Mouse (Mus musculus) hindbrain, postnatal 0 days (tissue): ENCODE data around the gene Triap1. TPM values are rescaled to one million over a fixed set of nuclear protein-coding genes. Genes with fewer than 3 reads are reported as not detected.

Source experiments
- ATAC-seq: fragments of 200-750 bp; cut with Nextera tagmentation; 2 replicates; pipeline ENCODE4 v1.8.0; 2017; ENCODE audit warnings: mild to moderate bottlenecking, moderate TSS enrichment, moderate library complexity
- DNase-seq: peaks from one replicate; pipeline ENCODE4 v3.0.0-alpha.2; 2015; ENCODE audit warnings: low spot score
- H3K27ac ChIP-seq: fragments of 300-500 bp; sonication (generic); 2 replicates; pipeline ENCODE4 v1.5.1; 2014; ENCODE audit warnings: mild to moderate bottlenecking
- H3K27me3 ChIP-seq: fragments of 300-500 bp; sonication (generic); 2 replicates; pipeline ENCODE4 v1.6.1; 2014; ENCODE audit warnings: low read length, mixed read lengths; ENCODE audit not compliant: insufficient read depth
- H3K36me3 ChIP-seq: fragments of 300-500 bp; sonication (generic); 2 replicates; pipeline ENCODE4 v1.6.1; 2014; ENCODE audit warnings: low read length, mixed read lengths; ENCODE audit not compliant: insufficient read depth
- H3K4me1 ChIP-seq: fragments of 300-500 bp; sonication (generic); 2 replicates; pipeline ENCODE4 v1.6.1; 2014; ENCODE audit warnings: antibody characterized with exemption, low read length, mixed read lengths; ENCODE audit not compliant: insufficient read depth
- H3K4me2 ChIP-seq: fragments of 300-500 bp; sonication (generic); 2 replicates; pipeline ENCODE4 v1.6.1; 2014; ENCODE audit warnings: low read depth, mild to moderate bottlenecking, low read length, moderate library complexity, mixed read lengths
- H3K4me3 ChIP-seq: fragments of 300-500 bp; sonication (generic); 2 replicates; pipeline ENCODE4 v1.5.1; 2014; ENCODE audit warnings: low read length
- H3K9ac ChIP-seq: fragments of 300-500 bp; sonication (generic); replicated peaks from 2 replicates; pipeline ENCODE4 v1.6.1; 2014; ENCODE audit warnings: mild to moderate bottlenecking, low read length, moderate library complexity, mixed read lengths
- H3K9me3 ChIP-seq: fragments of 300-500 bp; sonication (generic); 2 replicates; pipeline ENCODE4 v1.6.1; 2016; ENCODE audit warnings: low read length, mixed read lengths
- CTCF ChIP-seq: IDR thresholded peaks from 2 replicates; pipeline ENCODE4 v1.5.1; 2016; ENCODE audit warnings: antibody characterized with exemption, control low read depth, low read depth
- WGBS: fragments of 180-500 bp; shearing (Covaris S2); extraction: QIAGEN DNeasy Blood & Tissue Kit; methylation state at CpG from one replicate; pipeline ENCODE4 v1.1.7; 2014; 5-methylcytosine and 5-hydroxymethylcytosine counted together
- polyA plus RNA-seq: library from polyadenylated mRNA; unstranded; fragments of >200 nt; fragmentation: Nextera tagmentation; extraction: Ambion mirVana; gene quantifications from 2 replicates; pipeline ENCODE4 v1.2.1, GENCODE M21; 2015
- total RNA-seq: library from RNA; depleted of rRNA; stranded (reverse); fragments of >200 nt; gene quantifications from 2 replicates; pipeline ENCODE4 v1.2.3, GENCODE M21; 2014

Gene Triap1
- total and polyA plus RNA-seq, 2 experiments from 2014 or later = 12.4 to 59.2 TPM

DNA sequence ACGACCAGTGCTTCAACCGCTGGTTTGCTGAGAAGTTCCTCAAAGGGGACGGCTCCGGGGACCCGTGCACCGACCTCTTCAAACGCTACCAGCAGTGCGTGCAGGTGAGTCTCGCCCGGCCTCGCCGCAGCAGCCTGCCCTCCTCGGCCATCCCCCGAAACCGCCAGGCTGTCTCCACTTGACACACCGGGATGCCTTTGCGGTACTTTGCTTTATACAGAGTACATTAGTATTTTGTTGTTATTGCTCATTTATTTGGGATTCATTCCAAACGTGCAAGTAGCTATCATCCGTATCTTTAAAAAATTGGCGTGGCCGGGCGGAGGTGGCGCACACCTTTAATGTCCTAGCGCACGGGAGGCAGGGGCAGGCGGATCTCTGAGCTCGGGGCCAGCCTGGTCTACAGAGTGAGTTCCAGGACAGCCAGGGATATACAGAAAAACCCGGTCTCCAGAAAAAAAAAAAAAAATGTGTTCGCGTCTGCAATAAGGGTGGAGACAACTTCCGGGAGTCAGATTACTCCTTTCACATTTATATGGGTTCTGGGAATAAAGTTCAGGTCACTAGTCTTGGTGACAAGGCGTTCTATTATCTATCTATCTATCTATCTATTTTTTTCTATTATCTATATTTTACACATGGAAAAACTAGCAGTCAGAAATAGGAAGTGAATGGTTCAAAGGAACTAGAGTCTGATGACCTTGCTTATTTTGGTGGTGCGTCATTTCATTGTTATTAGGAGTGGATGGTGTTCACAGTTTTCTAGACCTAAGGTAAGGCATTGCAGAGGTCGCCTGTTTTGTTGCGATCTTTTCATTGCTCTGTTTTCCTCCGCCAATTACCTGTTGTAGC lies 515 bp downstream of the Triap1 start:
- ATAC-seq (no peak; the same call in 1 of the 2 replicates), DNase-seq (no peak)
- Histone ChIP-seq H3K4me2 (peak overlapping the region; percentile 85), H3K27me3 (no peaks in the 10 kb centered on the region), H3K4me3 (peak overlapping the region; percentile 89), H3K4me1 (peaks cover 9% of the 10 kb centered on the region), H3K9ac (peak overlapping the region; percentile 92), H3K36me3 (peaks cover 20% of the 10 kb centered on the region), H3K9me3 (no peaks in the 10 kb centered on the region), H3K27ac (peak overlapping the region; percentile 92; the same call in 1 of the 2 replicates)
- 13% methylated on average over 36 of the region's 36 CpGs for WGBS
- TF ChIP-seq CTCF = no peak

DNA sequence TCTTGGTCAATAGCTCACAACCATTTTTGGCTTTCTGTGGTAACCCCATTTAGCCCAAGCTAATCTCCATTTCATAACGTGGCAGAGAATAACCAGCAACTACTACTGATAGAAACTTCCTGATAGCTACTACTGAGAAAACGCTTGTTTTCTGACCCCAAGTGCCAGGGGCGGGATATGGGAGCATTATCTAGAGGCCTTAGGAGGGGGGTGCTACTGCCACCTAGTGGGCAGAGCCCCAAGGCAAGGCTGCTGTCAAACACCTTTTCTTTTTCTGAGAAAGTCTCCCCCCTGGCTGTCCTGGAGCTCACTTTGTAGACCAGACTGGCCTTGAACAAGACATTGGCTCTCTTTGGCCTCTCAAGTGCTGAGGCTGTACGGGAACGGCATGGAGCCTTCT lies 6.5 kb downstream of the Triap1 start:
- Histone ChIP-seq H3K4me1 (peaks cover 6% of the 10 kb centered on the region), H3K4me3 (peak overlapping the region; percentile 80), H3K9me3 (no peaks in the 10 kb centered on the region), H3K36me3 (peaks cover 20% of the 10 kb centered on the region), H3K9ac (peak overlapping the region; percentile 72; the same call in 1 of the 2 replicates), H3K27ac (no peak overlapping the region), H3K4me2 (peak overlapping the region; percentile 86), H3K27me3 (no peaks in the 10 kb centered on the region)
- TF ChIP-seq CTCF = peak; percentile 83
- 0 out of 2 replicates have a peak, but pooled peaks have one; percentile 27 for ATAC-seq
- WGBS = 3% methylated on average over 5 of the region's 5 CpGs
- DNase-seq = peak; percentile 86

DNA sequence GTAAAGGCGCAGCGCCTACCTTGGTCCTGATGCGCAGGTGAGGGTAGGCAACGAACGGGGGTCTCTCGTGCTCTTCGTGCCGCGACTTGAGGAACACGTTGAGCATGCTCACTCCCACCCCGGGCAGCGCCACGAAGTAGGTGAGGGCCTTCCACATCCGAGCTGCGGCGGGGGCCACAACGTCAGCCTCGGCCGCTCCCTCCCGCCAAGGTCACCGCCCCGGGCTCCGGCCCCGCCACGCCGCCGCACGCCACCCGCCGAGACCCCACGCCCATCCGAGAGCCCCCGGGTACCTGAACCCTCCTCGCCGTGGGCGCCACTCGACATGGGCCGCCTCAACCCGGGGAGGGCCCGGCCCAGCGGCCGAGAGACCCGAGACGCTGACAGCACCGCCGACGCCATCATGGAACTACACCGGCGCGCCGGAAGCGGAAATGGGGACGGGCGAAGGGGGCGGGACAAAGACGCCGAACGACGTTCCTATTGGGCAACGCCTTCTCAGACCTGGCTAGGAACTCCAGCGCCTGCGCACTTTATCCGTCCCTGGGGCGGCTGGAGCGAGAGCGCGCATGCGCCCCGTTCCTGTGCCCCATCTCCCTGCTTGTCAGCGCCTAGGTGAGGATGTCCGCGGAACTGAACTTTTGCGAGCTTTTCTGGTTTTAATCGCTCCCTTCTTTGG lies 7.7 kb downstream of the Triap1 start, which contains the start of gene Cox6a1:
Gene Cox6a1, minus strand, starts transcription at position 436 of the 679 bp plus-strand sequence.
- H3K27me3 ChIP-seq = no peaks in the 10 kb centered on the region
- peak within 1 kb of the TSS; percentile 80 for H3K4me3 ChIP-seq
- H3K4me1 ChIP-seq = peaks cover 6% of the 10 kb centered on the region
- DNase-seq (peak; percentile 99), ATAC-seq (peak; percentile 97)
- H3K9ac ChIP-seq = peak within 1 kb of the TSS; percentile 72
- H3K36me3 ChIP-seq = peaks cover 20% of the 10 kb centered on the region
- peak within 1 kb of the TSS; percentile 76 for H3K27ac ChIP-seq
- H3K4me2 ChIP-seq = peak within 1 kb of the TSS; percentile 86
- H3K9me3 ChIP-seq = no peaks in the 10 kb centered on the region
- peak; percentile 55 for TF ChIP-seq CTCF
- under 1% methylated on average over 72 of the region's 74 CpGs for WGBS

DNA sequence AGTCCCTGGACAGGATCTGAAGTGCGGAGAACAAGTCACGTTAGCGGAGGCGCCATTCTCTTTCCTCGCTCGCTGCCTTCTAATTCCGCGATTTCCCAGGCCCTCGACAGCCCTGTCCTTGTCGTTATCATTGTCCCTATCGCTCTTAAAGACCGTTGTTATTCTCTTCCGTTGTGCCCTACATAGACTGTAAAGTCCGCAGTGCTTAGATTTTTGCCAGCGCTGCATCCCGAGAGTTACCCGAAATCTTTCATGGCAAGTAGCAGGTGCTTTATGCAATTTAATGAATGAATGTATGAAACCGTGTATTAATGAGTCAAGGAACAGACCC lies 8.2 kb downstream of the Triap1 start:
- DNase-seq = no peak
- no peak; the same call in 1 of the 2 replicates for ATAC-seq
- Histone ChIP-seq H3K27ac (peak overlapping the region; percentile 76), H3K27me3 (no peaks in the 10 kb centered on the region), H3K36me3 (peaks cover 16% of the 10 kb centered on the region), H3K9me3 (no peaks in the 10 kb centered on the region), H3K4me2 (peak overlapping the region; percentile 73), H3K4me3 (peak overlapping the region; percentile 80), H3K9ac (peak overlapping the region; percentile 72), H3K4me1 (peaks cover 6% of the 10 kb centered on the region)
- WGBS = under 1% methylated on average over 18 of the region's 18 CpGs
- no peak for TF ChIP-seq CTCF

DNA sequence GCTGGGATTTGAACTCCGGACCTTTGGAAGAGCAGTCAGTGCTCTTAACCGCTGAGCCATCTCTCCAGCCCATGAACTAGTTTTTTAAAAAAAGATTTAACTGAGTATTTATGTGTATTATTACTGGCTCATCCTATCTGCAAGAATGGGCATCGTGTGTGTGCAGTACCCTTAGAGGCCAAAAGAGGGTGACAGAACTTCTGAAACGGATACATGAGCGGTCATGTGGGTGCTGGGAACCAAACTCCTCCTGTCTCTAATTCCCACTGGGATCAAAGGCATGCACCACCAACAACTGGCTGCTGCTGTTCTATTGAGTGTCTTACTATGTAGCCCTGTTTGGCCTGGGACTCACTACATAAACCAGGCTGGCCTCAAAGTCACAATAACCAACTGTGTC lies 10.3 kb downstream of the Triap1 start:
- Histone ChIP-seq H3K4me3 (no peak overlapping the region), H3K9me3 (no peaks in the 10 kb centered on the region), H3K36me3 (no peaks in the 10 kb centered on the region), H3K4me1 (peaks cover 6% of the 10 kb centered on the region), H3K9ac (no peak overlapping the region), H3K4me2 (no peak overlapping the region), H3K27me3 (no peaks in the 10 kb centered on the region), H3K27ac (no peak overlapping the region)
- 84% methylated on average over 5 of the region's 5 CpGs for WGBS
- ATAC-seq (no peak), DNase-seq (no peak)
- no peak for TF ChIP-seq CTCF

DNA sequence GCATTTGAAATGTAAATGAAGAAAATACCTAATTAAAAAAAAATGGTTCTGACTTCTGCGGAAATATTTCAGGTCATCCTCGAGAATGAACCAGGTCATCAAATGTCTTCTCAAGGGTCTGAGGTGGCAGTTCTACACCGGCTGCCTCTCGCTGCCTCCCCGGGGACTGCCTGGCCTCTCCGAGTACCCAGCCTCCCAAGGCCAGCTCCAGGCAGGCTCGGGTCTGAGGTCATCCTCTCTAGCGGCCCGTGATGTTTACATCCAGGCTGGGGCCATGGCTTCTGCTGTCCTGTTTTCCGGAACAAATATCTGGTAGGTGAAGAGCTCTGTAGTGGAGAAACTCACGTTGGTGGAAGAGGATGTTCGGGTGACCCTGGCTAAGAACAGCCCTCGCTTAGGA lies 14.0 kb downstream of the Triap1 start:
- no peak for DNase-seq
- no peaks in the 10 kb centered on the region for H3K4me1 ChIP-seq
- no peaks in the 10 kb centered on the region for H3K36me3 ChIP-seq
- no peak overlapping the region for H3K4me2 ChIP-seq
- no peak for TF ChIP-seq CTCF
- no peak overlapping the region for H3K4me3 ChIP-seq
- 59% methylated on average over 13 of the region's 13 CpGs for WGBS
- ATAC-seq = no peak
- no peaks in the 10 kb centered on the region for H3K27me3 ChIP-seq
- H3K9ac ChIP-seq = no peak overlapping the region
- no peak overlapping the region for H3K27ac ChIP-seq
- H3K9me3 ChIP-seq = no peaks in the 10 kb centered on the region
